ENCODE assay signal across 8 mouse cellular contexts in the genomic region with DNA sequence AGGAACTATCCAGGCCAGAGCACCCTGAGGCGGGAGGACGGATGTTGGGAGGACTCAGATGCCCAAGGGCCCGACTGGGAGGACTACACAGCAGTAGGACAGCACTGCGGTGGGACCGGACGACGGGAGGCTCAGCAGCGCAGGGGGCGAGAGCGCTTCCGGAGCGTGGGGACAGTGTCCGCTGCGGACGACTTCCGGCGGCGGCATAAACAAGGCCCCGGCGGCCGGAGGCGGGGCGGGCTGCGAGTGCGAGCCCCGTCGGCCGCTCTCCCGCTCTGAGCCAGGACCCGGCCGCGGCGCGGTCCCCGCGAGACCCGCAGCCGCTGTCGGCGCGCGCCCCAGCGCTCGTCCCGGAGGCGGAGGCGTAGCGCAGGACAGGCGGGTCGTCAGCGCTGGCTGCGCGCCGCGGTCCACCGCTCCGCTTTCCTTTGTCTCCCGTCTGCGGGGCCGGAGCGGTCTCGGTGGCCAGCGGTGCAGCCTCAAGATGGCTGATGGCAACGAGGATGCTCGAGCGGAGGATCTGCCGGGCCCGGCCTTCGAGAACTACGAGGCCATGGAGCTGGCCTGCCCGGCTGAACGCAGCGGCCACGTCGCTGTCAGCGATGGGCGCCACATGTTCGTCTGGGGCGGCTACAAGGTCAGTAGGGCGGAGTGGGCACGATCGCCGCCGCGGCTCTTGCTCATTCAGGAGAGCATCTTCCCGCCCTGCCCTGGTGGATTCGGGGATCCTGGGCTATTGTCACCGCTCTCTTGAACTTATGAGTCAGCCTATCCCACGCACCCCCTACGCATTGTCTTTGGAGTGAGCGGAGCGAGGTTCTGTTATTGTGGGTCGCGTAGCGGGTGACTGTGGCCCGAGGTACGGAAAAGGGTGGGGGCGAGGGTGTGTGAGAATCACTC. TPM values are rescaled to one million over a fixed set of nuclear protein-coding genes. Genes with fewer than 3 reads are reported as not detected.
A peak's percentile ranks its signal among the peaks of the same experiment; 100 is the strongest.
DNase-seq lines count a peak whose midpoint lies in the region; ATAC-seq lines count a peak whose summit lies in the region.

TSS of gene Klhdc2 (plus strand) at position 171 of the 900 bp plus-strand sequence.

- intact Hi-C loops in gastrocnemius, postnatal 14 days (cut with DNase I; ENCODE audit: low total_unique reads): loop anchor here (10.0 kb wide), 1 partner anchor 52 kb away; the partner anchor contains the start of gene Klhdc1
- intact Hi-C loops in left cerebral cortex, postnatal 10 days (cut with DNase I): loop anchor here (5.0 kb wide), 2 partner anchors 84 to 99 kb away; partner anchors contain the start of genes Dnaaf2 and Gm49383

- DNase-seq in adipocyte (ENCODE audit: low spot score): peak; percentile 92
- DNase-seq in embryo, embryonic 10 days (ENCODE audit: low spot score): peak; percentile 96
- DNase-seq in gastrocnemius, postnatal 14 days: peak; percentile 93
- peak; percentile 90 to 96 for DNase-seq in left cerebral cortex, postnatal 10 days (ENCODE audit: extremely low spot score in 1 of 2, low spot score in 2 of 2)
- DNase-seq in right cerebral cortex, postnatal 25 days: peak; percentile 90
- DNase-seq in urinary bladder, postnatal 4 days (ENCODE audit: low spot score in 2 of 2): peak; percentile 87 to 90

- ATAC-seq in inflammation-experienced regulatory T-cells, adult 6 months: peak; percentile 72
- peak; percentile 44 for ATAC-seq in megakaryocyte-erythroid progenitor cell, adult 5-6 weeks (replicated peaks; ENCODE audit: low FRiP score, low TSS enrichment, poor library complexity, severe bottlenecking)

RNA-seq across cellular contexts. Expression of gene Klhdc2, which starts in this region (rescaled TPM):
- 100 to 1,000 TPM; 103 to 104 TPM for total RNA-seq in gastrocnemius, postnatal 14 days (2021)
- polyA plus RNA-seq in inflammation-experienced regulatory T-cells, adult 6 months (2017; shearing (Covaris generic)): 10 to 100 TPM; 12.0 to 16.0 (median 14.3) TPM
- total RNA-seq in left cerebral cortex, postnatal 10 days (2021): 100 to 1,000 TPM; 140 to 143 TPM
- total RNA-seq in megakaryocyte-erythroid progenitor cell, adult 5-6 weeks (2014; fragmentation: Nextera tagmentation): 55.9 and 87.4 TPM in 2 replicates
- total RNA-seq in megakaryocyte-erythroid progenitor cell, adult 5-6 weeks (2017): 90.1 and 107 TPM in 2 replicates

Comparison
In these comparisons a context has a peak if more than half of its experiments do, and no peak if none do; other contexts are left out.
1. Peak in every context shown above with its lines: DNase-seq and ATAC-seq.